Mouse (Mus musculus) subcutaneous adipose tissue, adult 2 months (tissue): ENCODE data around the gene Gm20812. TPM values are rescaled to one million over a fixed set of nuclear protein-coding genes. Genes with fewer than 3 reads are reported as not detected.

ENCODE experiments used
- polyA plus RNA-seq: library from polyadenylated mRNA; depleted of rRNA; stranded (reverse); fragments of >200 nt; gene quantifications from 2 replicates; pipeline ENCODE4 v1.2.3, GENCODE M21; 2012; ENCODE audit warnings: low replicate concordance; rRNA removed

The Gm20812 gene
- polyA plus RNA-seq = not detected in 2 replicates

GRCm38 (mm10) chrY:12381681-12382080 lies at the start of gene Gm20812:
Gene Gm20812 (plus strand): TSS chrY:12381981.

Other genes starting within 250 kb of the Gm20812 start
- gene Gm29554, start 108.0 kb upstream of the Gm20812 start, polyA plus RNA-seq = not detected in 2 replicates